Mouse (Mus musculus) cerebellum, adult 2 months (tissue): ENCODE results near the gene Bahcc1. TPM values are rescaled to one million over a fixed set of nuclear protein-coding genes. Genes with fewer than 3 reads are reported as not detected.

Experiments used
- DNase-seq, 2 experiments: peaks; one replicate each; pipeline ENCODE4 v3.0.0; 2021
- H3K27ac ChIP-seq: fragments of 200-500 bp; 2 replicates; pipeline ENCODE4 v1.5.1; 2012; ENCODE audit warnings: low read length, control low read depth, inconsistent platforms; ENCODE audit not compliant: insufficient read depth
- H3K27me3 ChIP-seq: fragments of 200-500 bp; 2 replicates; pipeline ENCODE4 v1.6.1; 2012; ENCODE audit warnings: inconsistent platforms, mild to moderate bottlenecking, low read length, moderate library complexity; ENCODE audit not compliant: control insufficient read depth, insufficient read depth
- H3K4me1 ChIP-seq: fragments of 200-500 bp; 2 replicates; pipeline ENCODE4 v1.6.1; 2011; ENCODE audit warnings: low read length; ENCODE audit not compliant: control insufficient read depth, insufficient read depth
- H3K4me3 ChIP-seq: fragments of 200-500 bp; replicated peaks from 2 replicates; pipeline ENCODE3; 2011; ENCODE audit warnings: mild to moderate bottlenecking, low read depth, low read length, control low read depth; ENCODE audit not compliant: insufficient read depth
- CTCF ChIP-seq: fragments of 200-500 bp; IDR thresholded peaks from 2 replicates; pipeline ENCODE4 v1.5.1; 2011; ENCODE audit warnings: low read depth, mild to moderate bottlenecking, control low read depth, low read length, moderate library complexity, borderline replicate concordance; ENCODE audit not compliant: insufficient read depth
- POLR2A ChIP-seq: fragments of 200-500 bp; IDR thresholded peaks from 2 replicates; pipeline ENCODE4 v1.6.1; 2011; ENCODE audit warnings: low read length, control low read depth, borderline replicate concordance; ENCODE audit not compliant: insufficient read depth
- WGBS: fragments of 180-500 bp; shearing (Covaris S2); methylation state at CpG from one replicate; pipeline ENCODE4 v1.1.7; 2018; 5-methylcytosine and 5-hydroxymethylcytosine counted together
- polyA plus RNA-seq: library from polyadenylated mRNA; depleted of rRNA; stranded (reverse); fragments of >200 nt; gene quantifications from 2 replicates; pipeline ENCODE4 v1.2.3, GENCODE M21; 2012

Gene Bahcc1
- polyA plus RNA-seq, 1 experiment: 17.6 TPM

- peak overlapping the region; percentile 61; the same call in 1 of the 2 replicates for H3K27ac ChIP-seq
- peak in 1 of 2 experiments; percentile 54 for DNase-seq
- 16% methylated on average over 43 of the region's 43 CpGs for WGBS
- no peaks in the 10 kb centered on the region for H3K27me3 ChIP-seq
- H3K4me3 ChIP-seq: peak overlapping the region; percentile 79
- TF ChIP-seq POLR2A (no peak), CTCF (no peak)
- peaks cover 18% of the 10 kb centered on the region for H3K4me1 ChIP-seq
These were observed 45.3 kb upstream of the Bahcc1 start for GRCm38 (mm10) chr11:120187236-120188101.

GRCm38 (mm10) chr11:120188102-120188480, 44.7 kb upstream of the Bahcc1 start:
- Histone ChIP-seq H3K27me3 (no peaks in the 10 kb centered on the region), H3K27ac (peak overlapping the region; percentile 87; the same call in 1 of the 2 replicates), H3K4me3 (peak overlapping the region; percentile 79), H3K4me1 (peaks cover 18% of the 10 kb centered on the region)
- WGBS: 3% methylated on average over 24 of the region's 24 CpGs
- DNase-seq: peak in 1 of 2 experiments; percentile 61
- TF ChIP-seq CTCF (no peak), POLR2A (no peak)

GRCm38 (mm10) chr11:120188481-120189441, 44.0 kb upstream of the Bahcc1 start:
- peak overlapping the region; percentile 79 for H3K4me3 ChIP-seq
- no peaks in the 10 kb centered on the region for H3K27me3 ChIP-seq
- peak overlapping the region; percentile 87 for H3K27ac ChIP-seq
- no peak for TF ChIP-seq CTCF
- TF ChIP-seq POLR2A: no peak
- peak in 1 of 2 experiments; percentile 67 for DNase-seq
- peaks cover 18% of the 10 kb centered on the region for H3K4me1 ChIP-seq
- WGBS: under 1% methylated on average over 41 of the region's 41 CpGs

- TF ChIP-seq POLR2A (peak; percentile 88; the same call in 1 of the 2 replicates), CTCF (no peak)
- WGBS: under 1% methylated on average over 68 of the region's 68 CpGs
- peak overlapping the region; percentile 87 for H3K27ac ChIP-seq
- H3K27me3 ChIP-seq: no peaks in the 10 kb centered on the region
- peak; percentile 98 to 100 for DNase-seq
- H3K4me1 ChIP-seq: peaks cover 11% of the 10 kb centered on the region
- peak overlapping the region; percentile 79 for H3K4me3 ChIP-seq
These were observed 43.1 kb upstream of the Bahcc1 start for GRCm38 (mm10) chr11:120189459-120190312.

- TF ChIP-seq POLR2A: no peak
- no peak for TF ChIP-seq CTCF
- peak overlapping the region; percentile 19 for H3K4me3 ChIP-seq
- WGBS: 61% methylated on average over 14 of the region's 14 CpGs
- peaks cover 8% of the 10 kb centered on the region for H3K4me1 ChIP-seq
- DNase-seq: peak in 1 of 2 experiments; percentile 38
- H3K27ac ChIP-seq: peak overlapping the region; percentile 1; the same call in 1 of the 2 replicates
- H3K27me3 ChIP-seq: no peaks in the 10 kb centered on the region
These were observed 42.0 kb upstream of the Bahcc1 start for GRCm38 (mm10) chr11:120190526-120191412.

GRCm38 (mm10) chr11:120198831-120199230, 33.9 kb upstream of the Bahcc1 start:
- 64% methylated on average over 13 of the region's 13 CpGs for WGBS
- H3K4me3 ChIP-seq: no peak overlapping the region
- DNase-seq: no peak
- TF ChIP-seq POLR2A: no peak
- TF ChIP-seq CTCF: no peak
- H3K27me3 ChIP-seq: no peaks in the 10 kb centered on the region
- no peak overlapping the region for H3K27ac ChIP-seq
- H3K4me1 ChIP-seq: no peaks in the 10 kb centered on the region
